Mouse (Mus musculus) left cerebral cortex, postnatal 25 days (tissue): ENCODE measurements at regions not wholly inside any gene's neighbourhood (a gene's known extent, or its start where the extent isn't known, plus 50 kb on each side); places are given as distances from the start of the nearest gene placed in this dataset.

Experiments
- DNase-seq, 2 experiments: peaks; one replicate each; pipeline ENCODE4 v3.0.0; 2022; ENCODE audit warnings: low spot score in 2 of 2, mixed read lengths in 1 of 2
- intact Hi-C: fragments of 180-260 bp; cut with DNase I; formaldehyde crosslinking; loops from one replicate; pipeline ENCODE4 v1.15.1; 2025

DNA sequence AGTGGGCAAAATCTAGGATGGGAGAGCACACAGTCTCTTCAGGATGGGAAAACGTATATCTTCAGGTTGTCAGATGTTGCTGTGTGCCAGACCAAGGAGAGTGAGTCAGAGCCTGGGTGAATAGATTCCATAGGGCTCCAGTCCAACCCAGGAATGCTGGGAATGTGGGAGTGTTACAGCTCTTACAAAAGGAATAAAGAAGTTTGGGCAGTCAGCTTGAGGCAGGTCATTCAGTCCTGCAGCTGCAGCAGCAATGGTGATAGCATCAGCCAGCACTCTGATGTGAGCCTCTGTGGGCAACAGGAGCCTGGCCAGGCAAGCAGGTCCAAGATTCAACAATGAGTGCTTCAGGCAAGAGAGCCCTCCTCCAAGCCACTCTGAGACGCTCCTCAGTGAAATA, 205.8 kb upstream of the Kirrel3 start:
- peak in 1 of 2 experiments; percentile 70 for DNase-seq
- intact Hi-C loops = no loop called here

DNA sequence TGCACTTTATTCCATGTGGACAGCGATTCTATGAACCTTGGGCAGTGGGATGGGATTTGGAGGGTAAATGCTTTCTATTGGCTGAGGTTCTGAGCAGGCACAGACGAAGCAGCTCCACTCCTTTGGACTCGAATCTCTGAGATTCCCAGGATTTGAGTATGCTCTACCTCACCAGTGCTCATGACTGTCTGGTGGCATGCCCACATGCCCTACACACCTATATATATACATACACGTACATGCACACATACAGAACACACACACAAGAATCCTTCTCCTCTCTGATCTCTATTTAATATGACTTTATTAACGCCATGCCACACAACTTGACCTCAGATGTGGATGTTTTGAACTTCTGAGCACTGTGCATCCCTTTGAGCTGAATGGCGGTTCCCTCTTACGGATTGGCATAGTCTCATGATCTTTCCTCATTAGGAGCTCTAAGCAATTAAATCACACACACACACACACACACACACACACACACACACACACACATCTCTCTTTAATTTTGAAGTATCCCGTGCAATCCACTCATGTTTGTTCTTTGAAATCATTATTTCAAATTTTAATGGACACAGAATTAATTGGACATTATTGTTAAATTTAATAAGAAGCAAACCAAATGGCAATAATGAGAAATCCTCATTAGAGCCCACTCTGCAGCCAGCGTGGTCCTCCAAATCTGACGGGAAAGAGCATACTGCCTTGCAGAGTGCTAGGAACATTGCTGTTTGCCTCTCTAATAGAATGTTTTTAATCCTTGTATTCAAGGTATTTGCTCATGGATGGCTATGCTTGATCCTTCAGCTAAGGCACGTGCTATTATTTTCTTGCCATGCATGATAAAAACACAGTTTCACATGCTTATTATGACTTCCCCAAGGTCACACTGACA, 205.1 kb upstream of the Kirrel3 start:
- no peak for DNase-seq
- intact Hi-C loops = no loop called here

DNA sequence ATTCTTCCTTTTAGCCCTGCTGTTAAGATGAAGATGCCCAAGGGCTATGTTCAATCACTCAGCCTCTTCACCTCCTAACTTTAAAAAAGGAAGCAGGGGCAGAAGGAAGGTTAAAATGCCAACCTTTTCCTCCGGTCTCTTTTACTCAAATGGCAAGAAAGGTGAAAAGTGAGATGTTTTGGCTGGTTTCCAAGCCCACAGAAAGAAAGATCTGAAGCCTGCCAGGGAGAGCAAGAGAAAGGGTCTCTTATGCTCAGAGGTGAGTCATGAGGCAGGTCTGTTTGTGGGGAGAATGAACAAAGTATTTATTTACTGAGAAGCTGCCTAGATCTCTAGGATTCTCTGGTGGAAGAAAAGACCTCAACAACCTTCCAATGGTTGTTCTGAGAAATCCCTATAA, 162.1 kb upstream of the Kirrel3 start:
- intact Hi-C loops = no loop called here
- no peak for DNase-seq

DNA sequence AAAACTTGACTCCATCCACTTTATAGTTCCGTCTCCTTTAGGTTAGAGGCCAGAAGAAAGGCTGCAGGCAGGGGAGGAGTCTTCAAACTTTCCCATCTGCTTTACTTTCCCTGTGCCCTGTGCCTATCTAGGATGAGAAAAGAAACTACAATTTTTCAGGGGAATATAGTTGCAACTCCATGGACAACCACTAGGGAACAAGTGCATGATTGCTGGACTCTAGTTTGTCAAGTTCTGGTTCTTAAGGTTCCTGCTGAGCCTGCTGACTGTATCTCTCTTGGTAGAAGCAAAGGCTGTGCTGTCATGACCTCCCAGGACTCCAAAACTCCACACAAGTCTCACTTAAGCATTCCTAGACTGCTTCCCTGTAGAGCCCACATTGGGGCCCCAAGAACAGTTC, 157.0 kb upstream of the Kirrel3 start:
- no peak for DNase-seq
- intact Hi-C loops = no loop called here

DNA sequence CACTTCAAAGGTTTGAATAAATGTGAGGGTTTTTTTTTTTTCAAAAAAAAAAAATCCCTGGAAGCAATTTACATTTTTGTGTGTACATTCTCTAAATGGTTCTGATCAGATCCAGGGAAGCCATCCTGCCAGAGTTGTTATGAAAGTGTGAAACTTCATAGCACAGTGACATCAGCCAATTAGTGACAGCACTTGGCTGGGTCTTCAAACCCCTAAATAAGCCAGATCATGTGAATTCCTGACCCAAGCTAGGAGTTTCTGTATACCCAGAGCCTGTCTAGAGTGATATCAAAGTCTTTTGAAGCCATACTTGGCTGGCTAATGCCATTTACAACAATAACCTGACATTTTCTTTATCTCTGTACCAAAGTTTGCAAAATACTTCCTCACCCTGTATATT, 151.6 kb upstream of the Kirrel3 start:
- DNase-seq = no peak
- intact Hi-C loops = no loop called here

DNA sequence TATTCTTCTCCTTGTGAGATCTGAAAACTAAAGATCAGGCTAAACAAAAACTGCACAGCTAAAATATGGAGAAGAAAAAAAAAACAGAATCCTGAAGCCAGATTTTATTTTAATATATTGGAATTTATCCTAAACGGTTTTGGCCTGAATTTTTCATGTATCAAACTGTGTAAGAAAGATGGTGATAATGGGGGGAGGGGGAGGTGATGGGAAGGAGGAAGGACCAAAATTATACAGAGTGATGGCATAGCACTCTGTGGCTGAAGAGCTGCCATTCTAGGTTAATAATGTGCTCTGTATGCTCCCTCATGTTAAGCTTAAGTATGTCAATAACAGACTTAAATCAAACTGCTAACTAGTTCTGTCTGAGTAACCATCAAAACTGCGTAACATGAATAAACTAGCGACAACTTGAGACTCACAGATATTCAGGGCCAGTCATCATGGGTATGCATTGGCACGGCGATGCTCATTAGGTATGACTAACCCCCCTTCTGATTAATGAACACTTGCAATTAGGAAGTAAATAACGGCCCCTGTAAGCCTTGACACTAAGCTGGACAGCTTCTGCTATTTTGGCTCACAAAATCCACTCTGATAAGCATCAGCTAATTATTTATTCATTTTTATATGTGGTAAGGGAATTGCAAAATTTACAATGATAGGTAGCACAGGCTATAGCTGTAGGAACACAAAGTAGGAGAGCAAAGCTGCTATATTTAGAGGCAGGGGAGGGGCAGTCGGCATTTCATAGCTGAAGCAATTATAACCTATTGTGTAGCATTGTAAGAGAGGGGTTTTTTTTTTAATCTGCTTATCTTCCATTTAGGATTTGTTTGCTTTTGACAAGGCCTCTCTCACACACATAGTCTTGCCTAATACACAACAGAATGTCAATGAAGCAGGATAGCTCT, 150.9 kb upstream of the Kirrel3 start:
- DNase-seq = no peak
- intact Hi-C loops = no loop called here

DNA sequence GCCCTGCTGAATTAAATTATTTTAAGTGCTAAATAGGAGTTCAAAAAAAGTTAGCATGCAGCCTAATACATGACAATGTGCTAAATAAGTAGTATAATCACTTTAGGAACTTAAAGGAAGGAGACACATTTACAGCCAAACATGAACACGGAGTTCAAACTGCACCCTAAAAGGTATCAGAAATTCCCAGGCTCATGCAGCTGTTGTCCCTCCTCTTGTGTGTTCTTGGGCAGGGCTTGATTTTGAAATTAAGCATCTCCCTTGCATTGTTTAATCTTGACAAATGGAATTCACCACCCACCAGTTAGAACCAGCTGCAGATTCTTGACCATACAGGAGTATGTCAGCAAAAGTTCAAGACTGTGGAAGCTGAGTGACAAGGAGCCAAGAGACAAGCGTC, 137.3 kb upstream of the Kirrel3 start:
- intact Hi-C loops = no loop called here
- no peak for DNase-seq

DNA sequence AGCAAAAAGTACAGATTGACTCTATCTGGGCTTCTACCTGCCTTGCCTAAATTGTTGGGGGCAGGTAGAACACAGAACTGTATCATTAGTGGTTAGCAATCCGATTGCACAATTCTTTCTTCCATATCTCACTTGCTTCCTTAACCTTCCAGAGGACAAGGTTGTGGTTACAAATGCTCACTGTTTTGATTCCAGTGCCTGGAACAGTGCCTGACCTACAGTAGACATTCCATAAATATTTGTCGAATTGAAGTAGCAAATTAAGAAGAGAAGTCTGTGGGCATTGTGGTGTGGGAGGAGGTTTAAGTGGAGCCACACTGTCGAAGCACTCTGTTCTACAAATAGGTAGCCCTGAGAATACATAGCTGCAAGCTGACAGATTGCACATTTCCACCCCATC, 135.7 kb upstream of the Kirrel3 start:
- DNase-seq = no peak
- intact Hi-C loops = no loop called here

DNA sequence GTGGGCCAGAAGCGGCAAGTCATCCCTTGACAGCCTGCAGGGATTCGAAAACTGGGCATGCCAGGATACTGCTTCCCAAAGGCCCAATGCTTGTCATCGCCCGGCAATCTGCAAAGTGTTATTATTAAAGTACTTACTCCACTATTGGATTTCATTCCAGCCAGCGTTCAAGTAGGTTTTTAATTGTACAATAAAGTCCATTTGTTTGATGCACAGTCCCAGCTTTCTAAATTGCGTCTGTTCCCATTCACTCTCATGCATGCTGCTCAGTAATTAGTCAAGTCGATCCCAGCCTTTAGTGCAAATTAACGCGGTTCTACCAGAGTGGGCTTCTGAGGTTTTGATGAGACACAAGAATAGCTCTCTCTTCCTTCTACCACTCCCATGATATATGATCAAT, 131.9 kb upstream of the Kirrel3 start:
- no peak for DNase-seq
- intact Hi-C loops = no loop called here

DNA sequence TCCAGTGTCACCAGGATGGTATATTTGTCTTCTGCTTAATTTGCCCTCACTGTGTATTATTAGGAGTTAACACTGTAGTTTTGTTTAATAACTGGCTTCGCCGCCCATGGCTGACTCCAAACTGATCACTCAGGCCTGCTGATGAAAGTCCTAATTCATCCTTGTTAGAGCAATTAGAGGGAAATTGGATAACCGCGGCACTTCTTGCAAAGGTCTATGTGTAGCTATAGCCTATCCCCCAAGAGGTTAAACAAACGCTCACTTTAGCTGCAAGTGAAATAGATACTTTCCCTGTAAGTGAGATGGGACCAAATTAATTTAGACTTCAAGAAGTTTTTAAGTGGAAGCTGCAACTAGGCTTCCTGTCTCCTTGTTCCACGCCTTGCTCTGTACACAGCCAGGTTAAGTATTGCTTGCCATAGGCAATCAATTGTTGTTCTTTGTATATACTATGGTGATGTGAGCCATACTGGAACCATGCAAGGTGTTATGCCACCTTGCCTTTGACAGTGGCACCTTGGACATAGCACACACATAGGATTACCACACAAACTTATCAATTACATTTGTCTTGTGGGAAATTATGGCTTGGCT, 130.9 kb upstream of the Kirrel3 start:
- intact Hi-C loops = no loop called here
- no peak for DNase-seq

DNA sequence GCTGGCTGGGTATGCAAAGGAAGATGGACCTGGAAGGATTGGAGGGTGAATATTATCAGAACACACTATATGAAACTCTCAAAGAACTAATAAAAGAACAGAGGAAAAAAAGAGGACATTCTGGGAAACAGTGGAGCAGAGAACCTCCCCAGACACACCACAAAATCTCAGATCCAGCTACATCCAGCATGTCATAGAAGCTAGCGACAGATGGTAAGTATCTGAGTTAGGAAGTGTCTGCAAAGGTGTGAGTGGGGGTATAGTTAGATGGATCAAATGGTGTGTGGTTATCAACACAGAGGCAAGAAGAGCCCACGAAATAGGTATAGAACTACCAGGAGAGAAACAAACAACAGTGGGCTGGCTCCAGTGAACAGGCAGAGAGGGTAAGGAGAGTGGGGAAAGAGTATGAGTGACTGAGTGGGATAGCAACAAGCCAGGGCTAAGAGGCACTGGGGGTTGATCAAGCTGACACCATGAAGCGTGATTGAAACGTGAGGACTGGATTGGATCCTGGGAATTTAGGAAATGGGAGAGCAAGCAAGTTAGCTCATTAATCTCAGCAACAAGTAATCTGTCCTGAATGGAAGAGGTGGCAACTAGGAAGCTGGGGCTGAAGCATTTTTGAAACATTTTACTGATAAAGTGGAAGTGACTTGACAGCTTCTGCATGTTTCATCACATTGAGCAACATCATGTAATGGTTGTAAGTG, 114.9 kb upstream of the Kirrel3 start:
- DNase-seq = peak in 1 of 2 experiments; percentile 62

DNA sequence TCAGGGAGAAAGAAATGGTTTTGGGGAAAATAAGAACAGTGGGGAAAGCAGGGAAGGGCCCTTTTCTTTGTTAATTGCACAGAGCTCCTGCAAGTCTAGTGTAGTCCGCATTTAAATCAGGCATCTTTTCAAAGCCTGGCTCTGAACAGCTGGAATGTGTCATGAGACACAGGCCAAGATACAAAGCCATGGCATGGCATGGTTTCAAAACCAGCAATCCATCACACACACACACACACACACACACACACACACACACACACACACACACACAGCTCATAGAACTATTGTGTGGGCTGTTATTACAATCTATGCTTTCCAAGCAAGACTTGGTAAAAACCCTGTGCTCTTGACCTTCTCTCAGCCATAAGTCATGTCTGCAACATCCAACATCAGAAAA, 110.5 kb upstream of the Kirrel3 start:
- DNase-seq = no peak
- intact Hi-C loops = no loop called here

More for the DNA sequence above, 114.9 kb upstream of the Kirrel3 start:
- intact Hi-C loops = no loop called here

DNA sequence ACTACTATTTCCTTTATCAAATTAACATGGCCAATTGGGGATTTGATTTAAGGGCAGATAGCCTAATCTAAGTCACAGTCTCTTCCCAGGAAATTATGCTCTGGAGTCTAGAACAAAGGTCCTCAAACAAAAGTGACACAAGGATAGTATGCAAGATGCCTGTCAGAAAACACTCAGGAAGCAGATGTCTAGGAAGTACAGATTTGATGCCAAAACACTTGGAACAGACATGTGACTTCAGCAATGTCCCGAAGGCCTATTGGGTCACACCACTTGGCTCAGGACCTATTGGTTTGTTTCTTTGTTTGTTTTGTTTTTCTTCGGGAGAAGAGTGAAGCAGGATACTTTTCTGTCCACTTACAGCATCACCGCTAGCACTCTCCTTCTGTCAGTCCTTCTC, 105.7 kb upstream of the Kirrel3 start:
- DNase-seq = no peak
- intact Hi-C loops = no loop called here

DNA sequence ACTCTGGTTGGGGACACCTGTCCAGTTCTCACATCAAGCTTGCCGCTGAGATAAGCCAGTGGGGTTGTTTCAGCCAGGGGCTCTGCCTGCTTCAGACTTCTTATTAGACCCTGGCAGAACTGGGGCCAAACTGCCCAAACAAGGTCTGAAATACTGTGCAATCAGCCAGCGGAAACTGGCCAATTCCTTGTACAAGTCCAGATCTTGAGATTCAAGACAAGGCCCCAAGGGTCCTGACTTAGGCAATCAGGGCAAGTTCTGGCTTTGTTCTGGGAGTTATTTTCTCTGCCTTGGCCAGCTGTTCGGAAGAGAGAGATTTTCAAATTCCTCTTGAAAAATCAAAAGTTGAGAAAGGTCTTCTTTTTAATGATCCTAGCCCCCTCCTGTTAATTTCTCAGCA, 104.1 kb upstream of the Kirrel3 start:
- intact Hi-C loops = no loop called here
- DNase-seq = no peak

DNA sequence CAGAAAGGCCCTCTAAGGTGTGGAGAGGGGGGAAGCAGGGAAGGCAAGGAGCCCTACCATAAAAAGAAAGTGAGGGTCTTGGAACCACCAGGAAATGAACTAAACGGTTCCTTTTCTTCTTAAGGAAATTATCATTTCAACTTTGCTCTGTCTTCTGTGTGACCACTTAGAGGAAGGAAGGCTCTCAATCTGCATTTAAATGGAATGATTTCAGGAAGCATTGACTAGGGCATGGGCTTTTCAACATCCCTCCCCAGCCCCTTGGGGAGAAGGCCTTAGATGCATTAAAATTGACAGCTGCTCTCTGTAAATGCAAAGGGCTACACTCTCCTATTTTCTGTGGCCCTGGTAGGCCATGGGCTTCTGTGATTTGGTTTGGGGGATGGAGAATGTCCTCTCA, 103.5 kb upstream of the Kirrel3 start:
- intact Hi-C loops = no loop called here
- DNase-seq = no peak

DNA sequence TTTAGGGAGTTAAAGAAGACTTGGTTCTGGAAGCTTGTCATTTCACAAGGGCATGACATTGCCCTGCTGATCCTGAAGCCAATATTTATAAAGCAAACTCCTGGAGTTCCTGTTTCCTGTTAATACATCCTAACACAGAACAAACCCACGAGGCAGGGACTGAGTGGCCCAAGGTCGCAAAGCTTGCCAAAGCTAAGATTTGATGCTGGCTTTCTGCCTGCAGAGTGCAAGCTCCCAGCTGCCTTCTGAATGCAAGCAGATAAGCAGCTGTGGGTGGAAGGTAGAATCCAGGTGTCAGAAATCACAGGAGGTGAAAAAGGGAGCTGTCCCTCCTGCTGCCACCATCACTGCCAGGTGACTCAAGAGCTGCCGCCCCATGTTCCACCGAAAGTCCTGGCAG, 99.6 kb upstream of the Kirrel3 start:
- intact Hi-C loops = no loop called here

DNA sequence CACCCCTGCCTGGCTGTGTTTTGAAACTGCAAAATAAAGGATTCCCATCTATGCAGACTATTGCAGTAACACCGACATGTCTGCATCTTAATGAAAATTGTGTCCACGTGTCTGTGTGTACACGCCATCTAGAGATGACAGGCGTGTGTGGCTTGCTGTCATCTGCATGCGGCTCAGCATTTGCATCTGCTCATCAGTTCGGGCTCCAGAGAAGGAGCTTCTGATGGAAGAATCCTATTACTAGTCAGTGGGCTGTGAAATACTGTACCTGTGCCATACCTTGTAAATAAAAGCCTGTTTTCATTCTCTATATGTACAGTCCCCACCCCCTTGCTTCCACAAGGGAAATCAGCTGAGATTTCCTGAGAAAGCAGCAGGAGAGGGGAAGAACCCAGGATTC, 92.7 kb upstream of the Kirrel3 start:
- DNase-seq = no peak
- intact Hi-C loops = no loop called here

More for the DNA sequence above, 99.6 kb upstream of the Kirrel3 start:
- no peak for DNase-seq

DNA sequence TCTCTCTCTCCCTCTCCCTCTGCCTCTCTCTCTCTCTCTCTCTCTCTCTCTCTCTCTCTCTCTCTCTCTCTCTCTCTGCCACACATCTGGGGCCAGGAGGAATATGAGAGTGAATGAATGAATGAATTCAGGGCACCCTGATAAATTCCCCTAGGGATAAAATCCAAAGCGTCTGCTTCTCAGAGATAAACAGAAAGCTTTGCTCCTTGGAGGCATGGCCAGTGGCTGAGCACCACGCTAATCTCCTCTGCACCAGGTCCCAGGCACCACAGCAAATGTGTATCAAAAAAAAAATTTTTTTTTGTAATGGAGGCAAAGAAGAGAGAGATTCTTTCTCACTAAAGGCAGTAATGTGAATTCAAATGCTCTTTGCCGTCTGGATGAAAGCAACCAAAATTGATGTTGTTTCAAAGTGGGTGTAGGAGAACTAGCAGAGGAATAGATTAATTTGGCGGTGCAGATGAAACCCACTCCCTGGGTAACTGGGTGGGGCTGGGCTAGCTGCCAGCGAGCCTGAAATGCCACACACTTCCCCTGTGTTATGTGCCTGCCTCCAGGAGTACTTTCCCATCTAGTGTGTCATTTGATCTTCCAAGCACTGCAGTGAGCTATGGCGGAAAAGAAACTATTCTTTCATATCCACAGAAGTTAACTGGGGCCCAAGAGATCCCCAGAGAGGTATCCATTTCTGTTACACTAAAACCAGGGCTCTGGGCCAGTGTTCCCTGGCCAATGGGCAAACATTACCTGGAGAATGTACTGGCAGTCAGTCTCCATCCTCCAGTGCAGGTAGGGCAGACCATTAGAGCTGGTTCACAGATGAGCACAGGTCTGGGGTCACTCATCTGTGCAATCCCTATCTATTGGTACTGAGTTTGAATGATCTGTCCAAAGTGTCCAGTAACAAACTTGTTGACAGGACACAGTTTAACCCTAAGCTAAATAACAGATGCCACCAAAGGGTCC, 89.6 kb upstream of the Kirrel3 start:
- intact Hi-C loops = no loop called here
- DNase-seq = peak in 1 of 2 experiments; percentile 29

DNA sequence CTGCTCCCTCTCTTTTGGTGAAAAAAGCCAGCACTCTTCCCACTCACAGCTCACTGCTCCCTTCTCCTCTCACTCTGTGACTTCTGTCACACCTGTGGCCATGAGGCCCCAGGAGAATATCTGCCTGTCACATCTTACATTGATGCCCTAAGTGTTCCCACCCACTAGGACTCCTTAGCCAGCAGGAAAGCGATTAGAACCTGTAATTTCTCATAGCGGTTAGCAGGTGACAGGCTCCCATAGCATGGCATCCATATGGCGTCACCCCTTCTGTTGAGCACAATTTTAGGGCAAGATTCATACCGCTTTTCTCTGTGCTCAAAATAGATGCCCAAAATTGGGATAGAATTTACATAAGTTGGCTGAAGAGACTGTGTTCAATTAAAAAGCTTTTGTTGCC, 74.0 kb upstream of the Kirrel3 start:
- DNase-seq = peak; percentile 54 to 92
- intact Hi-C loops = loop anchor here (5.0 to 10.0 kb wide), 2 partner anchors 76 to 587 kb away; partner anchors contain the start of gene Kirrel3
